17 mouse cellular contexts compared by ENCODE assay signal in the genomic region with DNA sequence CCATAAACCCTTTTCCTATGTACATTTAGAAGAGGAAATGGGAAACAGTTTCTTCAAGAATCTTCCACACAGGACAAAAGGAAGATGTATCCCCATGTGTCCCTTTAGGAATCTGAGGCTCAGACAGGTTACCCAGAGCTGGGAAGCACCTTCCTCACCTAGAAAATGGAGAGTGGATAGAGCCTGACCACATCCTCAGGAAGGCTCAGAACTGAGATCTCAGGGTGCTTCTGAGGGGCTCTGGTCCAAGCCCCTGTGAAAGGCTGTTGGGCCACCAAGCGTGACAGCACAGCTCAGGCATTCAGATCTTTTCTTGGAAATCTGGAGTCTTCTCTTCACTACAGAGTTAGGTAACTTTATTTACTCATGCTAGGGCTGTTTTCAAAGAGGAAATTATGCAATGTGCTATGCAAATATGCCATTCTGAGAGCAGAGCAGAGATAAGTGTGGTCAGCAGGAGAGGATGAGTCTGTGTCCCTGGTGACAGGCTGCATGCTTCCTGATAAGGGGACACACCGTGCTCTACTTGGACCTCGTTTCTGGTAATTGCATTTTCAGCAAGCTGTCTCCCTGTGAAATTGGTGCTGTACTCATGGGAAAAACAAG.
A peak's percentile ranks its signal among the peaks of the same experiment; 100 is the strongest.
DNase-seq lines count a peak whose midpoint lies in the region; ATAC-seq and TF ChIP-seq lines count a peak whose summit lies in the region.
"Had no signal": no experiment of that assay in that cellular context is flagged by ENCODE, and none has a peak within 500 bp of the region (broad histone marks: within the 10 kb centered on the region; RNA-seq: fewer than 3 reads in every experiment).

No protein-coding gene starts in this region.

- no peaks in the 10 kb centered on the region for H3K36me3 ChIP-seq in testis, adult 2 months (ENCODE audit: control insufficient read depth, insufficient read depth, low read length)
- H3K36me3 ChIP-seq in liver, embryonic 13.5 days = no peaks in the 10 kb centered on the region
- no peaks in the 10 kb centered on the region for H3K36me3 ChIP-seq in stomach, postnatal 0 days (ENCODE audit: control insufficient read depth, insufficient read depth, low read length)
- H3K36me3 ChIP-seq: forebrain, embryonic 12.5 days; heart, embryonic 10.5 days; hindbrain, embryonic 10.5 days; limb, embryonic 10.5 days; midbrain, embryonic 12.5 days; neural tube, embryonic 13.5 days had no signal

- no peak for TF ChIP-seq EP300 in stomach, postnatal 0 days (optimal IDR thresholded peaks at IDR 0.05)

- peak overlapping the region; percentile 34; the same call in 1 of the 2 replicates for H3K27ac ChIP-seq in testis, adult 2 months (ENCODE audit: control insufficient read depth, insufficient read depth, low read depth, low read length)
- H3K27ac ChIP-seq in liver, embryonic 13.5 days = peak overlapping the region; percentile 53
- no peak overlapping the region for H3K27ac ChIP-seq in stomach, postnatal 0 days (replicated peaks)
- H3K27ac ChIP-seq: forebrain, embryonic 12.5 days; heart, embryonic 10.5 days; hindbrain, embryonic 10.5 days; limb, embryonic 10.5 days; midbrain, embryonic 12.5 days; neural tube, embryonic 13.5 days had no signal

- H3K27me3 ChIP-seq in testis, adult 2 months (ENCODE audit: control insufficient read depth, insufficient read depth, low read length) = no peaks in the 10 kb centered on the region
- H3K27me3 ChIP-seq in liver, embryonic 13.5 days = no peaks in the 10 kb centered on the region
- no peaks in the 10 kb centered on the region for H3K27me3 ChIP-seq in stomach, postnatal 0 days (ENCODE audit: control insufficient read depth, insufficient read depth, low read length)
- H3K27me3 ChIP-seq: forebrain, embryonic 12.5 days; midbrain, embryonic 12.5 days; neural tube, embryonic 13.5 days had no signal

- no peak overlapping the region; the same call in 1 of the 2 replicates for H3K9ac ChIP-seq in liver, embryonic 13.5 days
- H3K9ac ChIP-seq in stomach, postnatal 0 days (ENCODE audit: low read length) = no peak overlapping the region
- H3K9ac ChIP-seq: forebrain, embryonic 12.5 days; midbrain, embryonic 12.5 days; neural tube, embryonic 13.5 days had no signal

- TF ChIP-seq POLR2A in testis, adult 2 months (IDR thresholded peaks at IDR 0.05; ENCODE audit: control insufficient read depth, low read depth, low read length) = no peak

- H3K9me3 ChIP-seq in liver, embryonic 13.5 days (replicated peaks) = no peaks in the 10 kb centered on the region
- H3K9me3 ChIP-seq in stomach, postnatal 0 days (ENCODE audit: control insufficient read depth, low read length) = no peaks in the 10 kb centered on the region
- H3K9me3 ChIP-seq: forebrain, embryonic 12.5 days; heart, embryonic 10.5 days; hindbrain, embryonic 10.5 days; limb, embryonic 10.5 days; midbrain, embryonic 12.5 days; neural tube, embryonic 13.5 days had no signal

- H3K4me3 ChIP-seq in testis, adult 2 months (ENCODE audit: control insufficient read depth, low read depth, low read length) = no peak overlapping the region
- H3K4me3 ChIP-seq in liver, embryonic 13.5 days (replicated peaks) = no peak overlapping the region
- no peak overlapping the region for H3K4me3 ChIP-seq in stomach, postnatal 0 days (ENCODE audit: low read depth, low read length)
- H3K4me3 ChIP-seq: forebrain, embryonic 12.5 days; heart, embryonic 10.5 days; hindbrain, embryonic 10.5 days; limb, embryonic 10.5 days; midbrain, embryonic 12.5 days; neural tube, embryonic 13.5 days had no signal

- H3K4me2 ChIP-seq in liver, embryonic 13.5 days = 0 out of 2 replicates have a peak overlapping the region, but pooled peaks have one; percentile 6
- H3K4me2 ChIP-seq in stomach, postnatal 0 days (replicated peaks; ENCODE audit: low read depth) = no peak overlapping the region
- H3K4me2 ChIP-seq: forebrain, embryonic 12.5 days; midbrain, embryonic 12.5 days; neural tube, embryonic 13.5 days had no signal

- TF ChIP-seq CTCF in testis, adult 2 months (IDR thresholded peaks at IDR 0.05; ENCODE audit: control insufficient read depth, insufficient read depth, insufficient replicate concordance, low read depth, low read length) = no peak
- no peak for TF ChIP-seq CTCF in stomach, postnatal 0 days (IDR thresholded peaks at IDR 0.05; ENCODE audit: low read depth)

- 3% methylated on average over 3 of the region's 3 CpGs for WGBS in liver, embryonic 13.5 days (ENCODE audit: insufficient replicate concordance)
- WGBS in stomach, postnatal 0 days = 43% methylated on average over 3 of the region's 3 CpGs

- no peak for DNase-seq in testis, postnatal 14 days (ENCODE audit: low spot score)
- DNase-seq in c-Kit-positive CD71-positive TER-119-positive erythroid progenitor cells, embryonic 14.5 days (ENCODE audit: low spot score) = peak; percentile 34
- peak; percentile 35 for DNase-seq in liver, embryonic 13.5 days
- DNase-seq in stomach, postnatal 0 days (ENCODE audit: low spot score) = no peak
- DNase-seq in embryo, embryonic 9.5 days (ENCODE audit: extremely low spot score) = no peak
- no peak for DNase-seq in B cell, adult 2 months
- no peak for DNase-seq in spleen, postnatal 10 days (ENCODE audit: low spot score in 2 of 2)
- DNase-seq: kidney, postnatal 36 days; right cerebral cortex, postnatal 14 days; thymus, adult 18-20 months had no signal

- ATAC-seq in liver, embryonic 13.5 days (ENCODE audit: low read depth) = peak; percentile 81
- ATAC-seq in stomach, postnatal 0 days (ENCODE audit: low FRiP score, low TSS enrichment) = 0 out of 2 replicates have a peak, but pooled peaks have one; percentile 31

- no peaks in the 10 kb centered on the region for H3K4me1 ChIP-seq in testis, adult 2 months (ENCODE audit: control insufficient read depth, insufficient read depth, low read length)
- peaks cover 39% of the 10 kb centered on the region for H3K4me1 ChIP-seq in liver, embryonic 13.5 days (replicated peaks)
- peaks cover 7% of the 10 kb centered on the region; the same call in 1 of the 2 replicates for H3K4me1 ChIP-seq in stomach, postnatal 0 days (replicated peaks; ENCODE audit: control insufficient read depth, insufficient read depth)
- H3K4me1 ChIP-seq: forebrain, embryonic 12.5 days; midbrain, embryonic 12.5 days; neural tube, embryonic 13.5 days had no signal

Comparison
In these comparisons a context has a peak if more than half of its experiments do, and no peak if none do; other contexts are left out.
1. DNase-seq: peak in c-Kit-positive CD71-positive TER-119-positive erythroid progenitor cells, embryonic 14.5 days (single experiment) and liver, embryonic 13.5 days (single experiment); none in testis, postnatal 14 days (single experiment), stomach, postnatal 0 days (single experiment), embryo, embryonic 9.5 days (single experiment), B cell, adult 2 months (0 of 2) and spleen, postnatal 10 days (0 of 2).